Comparison of ENCODE assay signal across 30 mouse cellular contexts in genomic region chr7:100240601-100241000, GRCm38 (mm10). TPM values are rescaled to one million over a fixed set of nuclear protein-coding genes. Genes with fewer than 3 reads are reported as not detected.
"Had no signal": no experiment of that assay in that cellular context is flagged by ENCODE, and none has a peak within 500 bp of the region (broad histone marks: within the 10 kb centered on the region; RNA-seq: fewer than 3 reads in every experiment).

No protein-coding gene starts in this region.

- H3K27ac ChIP-seq: embryonic facial prominence, embryonic 10.5 days; embryonic facial prominence, embryonic 12.5 days; embryonic facial prominence, embryonic 13.5 days; embryonic facial prominence, embryonic 15.5 days; forebrain, embryonic 10.5 days; forebrain, embryonic 12.5 days; forebrain, embryonic 13.5 days; forebrain, embryonic 15.5 days; gastrocnemius, adult 2 months had no signal

- DNase-seq: cerebellum, adult 18-20 months; cerebellum, adult 2 months; cerebellum, adult 8-10 months; cerebellum, adult 9-10 months; cerebellum, adult 9-11 months; cerebellum, postnatal 10 days; cerebellum, postnatal 14 days; cerebellum, postnatal 25 days; cerebellum, postnatal 36 days; embryo, embryonic 11 days; forebrain, postnatal 0 days; gastrocnemius, adult 2 months; gastrocnemius, postnatal 10 days; gastrocnemius, postnatal 14 days; gastrocnemius, postnatal 25 days; gastrocnemius, postnatal 36 days; heart, adult 11 months had no signal

- ATAC-seq: forebrain, embryonic 13.5 days; forebrain, embryonic 14.5 days; forebrain, embryonic 15.5 days; forebrain, embryonic 16.5 days; forebrain, postnatal 0 days had no signal

- H3K4me3 ChIP-seq: embryonic facial prominence, embryonic 10.5 days; embryonic facial prominence, embryonic 12.5 days; embryonic facial prominence, embryonic 13.5 days; embryonic facial prominence, embryonic 15.5 days; erythroblast, embryonic 14.5 days; forebrain, embryonic 10.5 days; forebrain, embryonic 12.5 days; forebrain, embryonic 13.5 days; forebrain, embryonic 15.5 days; gastrocnemius, adult 2 months had no signal

RNA-seq across cellular contexts. Expression of gene P4ha3, which starts 44.7 kb away (rescaled TPM):
- total RNA-seq: common myeloid progenitor, adult 5-6 weeks; granulocyte monocyte progenitor cell, adult 5-6 weeks had no signal
